Mouse (Mus musculus) small intestine, adult 2 months (tissue): ENCODE measurements around the gene Rexo1. TPM values are rescaled to one million over a fixed set of nuclear protein-coding genes. Genes with fewer than 3 reads are reported as not detected.

ENCODE experiments used
- H3K27ac ChIP-seq: fragments of 200-500 bp; 2 replicates; pipeline ENCODE4 v1.5.1; 2012; ENCODE audit warnings: low read depth, low read length, control low read depth, inconsistent platforms; ENCODE audit not compliant: insufficient read depth
- H3K27me3 ChIP-seq: fragments of 200-500 bp; 2 replicates; pipeline ENCODE4 v1.6.1; 2012; ENCODE audit warnings: mild to moderate bottlenecking, moderate library complexity, low read length, inconsistent platforms; ENCODE audit not compliant: control insufficient read depth, insufficient read depth
- H3K36me3 ChIP-seq: fragments of 200-500 bp; 2 replicates; pipeline ENCODE4 v1.6.1; 2012; ENCODE audit warnings: mild to moderate bottlenecking, low read length, control low read depth, inconsistent platforms; ENCODE audit not compliant: control insufficient read depth, insufficient read depth
- H3K4me1 ChIP-seq: fragments of 200-500 bp; 2 replicates; pipeline ENCODE4 v1.6.1; 2012; ENCODE audit warnings: low read length, inconsistent platforms, mixed read lengths; ENCODE audit not compliant: control insufficient read depth, insufficient read depth, insufficient read length
- H3K4me3 ChIP-seq: fragments of 200-500 bp; 2 replicates; pipeline ENCODE4 v1.5.1; 2012; ENCODE audit warnings: low read depth, mild to moderate bottlenecking, control low read depth, inconsistent platforms, low read length, moderate library complexity
- CTCF ChIP-seq: fragments of 200-500 bp; IDR thresholded peaks from 2 replicates; pipeline ENCODE4 v1.5.1; 2012; ENCODE audit warnings: low read depth, mild to moderate bottlenecking, control low read depth, inconsistent platforms, low read length, moderate library complexity, mixed read lengths; ENCODE audit not compliant: insufficient replicate concordance, insufficient read length; ENCODE audit errors: extremely low read depth
- POLR2A ChIP-seq: fragments of 200-500 bp; IDR thresholded peaks from 2 replicates; pipeline ENCODE4 v1.6.1; 2012; ENCODE audit warnings: low read depth, mild to moderate bottlenecking, control low read depth, inconsistent platforms, low read length, moderate library complexity
- WGBS: fragments of 180-500 bp; shearing (Covaris S2); methylation state at CpG from one replicate; pipeline ENCODE4 v1.1.7; 2018; 5-methylcytosine and 5-hydroxymethylcytosine counted together
- polyA plus RNA-seq: library from polyadenylated mRNA; depleted of rRNA; stranded (reverse); fragments of >200 nt; gene quantifications from 2 replicates; pipeline ENCODE4 v1.2.3, GENCODE M21; 2012; rRNA removed

Gene Rexo1
- polyA plus RNA-seq, 1 experiment = 63.7 TPM

- Histone ChIP-seq H3K36me3 (no peaks in the 10 kb centered on the region), H3K4me3 (no peak overlapping the region), H3K27ac (no peak overlapping the region), H3K27me3 (peaks cover 67% of the 10 kb centered on the region), H3K4me1 (no peaks in the 10 kb centered on the region)
- 24% methylated on average over 22 of the region's 22 CpGs for WGBS
- TF ChIP-seq CTCF = no peak
- no peak for TF ChIP-seq POLR2A
Observed at GRCm38 (mm10) chr10:80502819-80503314, 58.5 kb downstream of the Rexo1 start.

DNA sequence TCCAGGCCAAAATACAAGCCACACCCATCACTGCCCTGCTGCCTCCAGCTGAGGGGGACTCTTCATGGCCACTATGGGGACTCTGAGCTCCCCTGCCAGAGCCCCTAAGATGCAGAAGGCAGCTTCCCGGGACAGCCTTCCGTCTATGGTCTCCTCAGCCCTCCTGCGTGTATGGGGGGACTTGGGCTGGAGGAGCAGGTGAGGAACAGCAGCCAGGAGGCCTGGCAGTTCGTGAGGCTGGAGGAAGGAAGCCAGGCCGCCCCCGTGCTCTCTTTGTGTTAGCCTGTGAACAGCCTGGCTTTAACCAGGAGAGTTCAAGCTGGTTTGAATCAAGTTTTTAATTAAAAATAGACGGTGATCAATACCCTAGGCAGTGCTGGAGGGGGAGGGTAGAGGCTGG, 59.1 kb downstream of the Rexo1 start:
- Histone ChIP-seq H3K36me3 (no peaks in the 10 kb centered on the region), H3K4me3 (no peak overlapping the region), H3K27ac (no peak overlapping the region), H3K27me3 (peaks cover 68% of the 10 kb centered on the region), H3K4me1 (no peaks in the 10 kb centered on the region)
- WGBS = 23% methylated on average over 7 of the region's 7 CpGs
- TF ChIP-seq POLR2A (no peak), CTCF (no peak)

GRCm38 (mm10) chr10:80496421-80496820, 64.9 kb downstream of the Rexo1 start:
- TF ChIP-seq POLR2A (no peak), CTCF (no peak)
- H3K27ac ChIP-seq = no peak overlapping the region
- peaks cover 3% of the 10 kb centered on the region for H3K4me1 ChIP-seq
- no peaks in the 10 kb centered on the region for H3K36me3 ChIP-seq
- no peak overlapping the region for H3K4me3 ChIP-seq
- peaks cover 91% of the 10 kb centered on the region for H3K27me3 ChIP-seq
- 3% methylated on average over 20 of the region's 20 CpGs for WGBS

GRCm38 (mm10) chr10:80495901-80496300, 65.5 kb downstream of the Rexo1 start:
- Histone ChIP-seq H3K27ac (no peak overlapping the region), H3K4me1 (peaks cover 3% of the 10 kb centered on the region), H3K27me3 (peaks cover 92% of the 10 kb centered on the region), H3K4me3 (no peak overlapping the region), H3K36me3 (no peaks in the 10 kb centered on the region)
- TF ChIP-seq POLR2A (no peak), CTCF (no peak)
- WGBS = 3% methylated on average over 35 of the region's 35 CpGs

DNA sequence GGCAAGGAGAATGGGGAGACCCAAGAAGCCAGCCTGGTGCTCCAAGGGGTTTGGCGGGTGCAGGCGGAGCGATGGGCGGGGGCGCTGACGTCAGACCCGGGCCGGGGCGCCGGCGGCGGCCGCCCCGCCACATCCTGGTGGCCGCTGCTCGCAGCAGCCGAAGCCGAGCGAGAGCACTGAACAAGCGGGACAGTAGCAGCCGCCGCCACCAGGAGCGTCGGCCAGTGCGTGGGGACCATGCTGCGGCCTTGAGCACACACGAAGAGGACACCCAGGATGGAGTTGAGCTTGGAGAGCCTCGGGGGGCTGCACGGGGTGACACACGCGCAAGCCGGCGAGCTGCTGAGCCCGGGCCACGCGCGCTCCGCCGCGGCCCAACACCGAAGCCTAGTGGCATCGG, 66.6 kb downstream of the Rexo1 start, which contains the start of gene Onecut3:
Gene Onecut3 (plus strand): TSS at position 104 of the 400 bp plus-strand sequence.
- Histone ChIP-seq H3K27me3 (peaks cover 94% of the 10 kb centered on the region), H3K4me1 (peaks cover 7% of the 10 kb centered on the region), H3K36me3 (no peaks in the 10 kb centered on the region), H3K27ac (no peak within 1 kb of the TSS), H3K4me3 (peak within 1 kb of the TSS; percentile 55)
- TF ChIP-seq CTCF = no peak
- no peak for TF ChIP-seq POLR2A
- WGBS = under 1% methylated on average over 42 of the region's 42 CpGs

Other genes starting within 250 kb of the Rexo1 start
- 47.4 and 74.1 TPM in 2 replicates for gene 2310011J03Rik, start 241.0 kb downstream of the Rexo1 start, polyA plus RNA-seq
- 18.0 and 27.0 TPM in 2 replicates for gene Pcsk4, start 232.1 kb downstream of the Rexo1 start, polyA plus RNA-seq
- 186 and 287 TPM in 2 replicates for gene Reep6, start 231.6 kb downstream of the Rexo1 start, polyA plus RNA-seq
- 74.2 and 136 TPM in 2 replicates for gene Adamtsl5, start 213.1 kb downstream of the Rexo1 start, polyA plus RNA-seq
- gene Plk5, start 205.1 kb downstream of the Rexo1 start, polyA plus RNA-seq = 0.75 and 5.9 TPM in 2 replicates
- 10.3 and 20.6 TPM in 2 replicates for gene Mex3d, start 173.9 kb downstream of the Rexo1 start, polyA plus RNA-seq
- 55.1 and 85.7 TPM in 2 replicates for gene Mbd3, start 162.0 kb downstream of the Rexo1 start, polyA plus RNA-seq
- 2,051 and 2,588 TPM in 2 replicates for gene Uqcr11, start 154.7 kb downstream of the Rexo1 start, polyA plus RNA-seq
- gene Tcf3, start 127.9 kb downstream of the Rexo1 start, polyA plus RNA-seq = 45.6 and 101 TPM in 2 replicates
- 0.29 and 2.8 TPM in 2 replicates for gene Onecut3, start 66.7 kb downstream of the Rexo1 start, polyA plus RNA-seq
- gene Atp8b3, start 22.4 kb downstream of the Rexo1 start, polyA plus RNA-seq = not detected in 2 replicates
- 18.4 and 33.2 TPM in 2 replicates for gene Klf16, start 15.8 kb upstream of the Rexo1 start, polyA plus RNA-seq
- 381 and 644 TPM in 2 replicates for gene Abhd17a, start 28.8 kb upstream of the Rexo1 start, polyA plus RNA-seq
- 84.0 and 130 TPM in 2 replicates for gene Scamp4, start 41.3 kb upstream of the Rexo1 start, polyA plus RNA-seq
- gene Adat3, start 41.3 kb upstream of the Rexo1 start, polyA plus RNA-seq = 18.2 and 23.9 TPM in 2 replicates
- 1.3 and 2.2 TPM in 2 replicates for gene Gm49322, start 44.5 kb upstream of the Rexo1 start, polyA plus RNA-seq
- gene Csnk1g2, start 61.3 kb upstream of the Rexo1 start, polyA plus RNA-seq = 115 and 266 TPM in 2 replicates
- gene Btbd2, start 95.5 kb upstream of the Rexo1 start, polyA plus RNA-seq = 45.4 and 84.1 TPM in 2 replicates
- 96.1 and 146 TPM in 2 replicates for gene Mknk2, start 116.6 kb upstream of the Rexo1 start, polyA plus RNA-seq
- gene Mob3a, start 140.4 kb upstream of the Rexo1 start, polyA plus RNA-seq = 26.5 and 40.0 TPM in 2 replicates
- 20.8 and 36.3 TPM in 2 replicates for gene Izumo4, start 140.6 kb upstream of the Rexo1 start, polyA plus RNA-seq
- gene Ap3d1, start 180.7 kb upstream of the Rexo1 start, polyA plus RNA-seq = 64.9 and 110 TPM in 2 replicates
- 57.6 and 83.7 TPM in 2 replicates for gene Dot1l, start 193.6 kb upstream of the Rexo1 start, polyA plus RNA-seq
- 23.0 and 40.2 TPM in 2 replicates for gene Sf3a2, start 236.6 kb upstream of the Rexo1 start, polyA plus RNA-seq
- 26.0 and 41.8 TPM in 2 replicates for gene Plekhj1, start 237.1 kb upstream of the Rexo1 start, polyA plus RNA-seq
- gene Amh, start 243.7 kb upstream of the Rexo1 start, polyA plus RNA-seq = 0.87 and 0.95 TPM in 2 replicates